Mouse (Mus musculus): ENCODE measurements at regions not wholly inside any gene's neighbourhood (a gene's known extent, or its start where the extent isn't known, plus 50 kb on each side); places are given as distances from the start of the nearest gene placed in this dataset.

- WGBS, result 82% methylated on average over 13 of the region's 13 CpGs
- Histone ChIP-seq H3K27me3 (replicated peaks; ENCODE audit: low read depth, poor library complexity, severe bottlenecking) (peaks cover 9% of the 10 kb centered on the region), H3K27ac (replicated peaks) (no peak overlapping the region), H3K9me3 (no peaks in the 10 kb centered on the region), H3K36me3 (replicated peaks) (no peaks in the 10 kb centered on the region), H3K4me3 (no peak overlapping the region), H3K4me1 (peaks cover 19% of the 10 kb centered on the region)
- DNase-seq (ENCODE audit: low spot score), result no peak
Measured at GRCm38 (mm10) chr7:136434510-136434909, 459.9 kb upstream of the Mgmt start.

- no peaks in the 10 kb centered on the region for H3K27me3 ChIP-seq (replicated peaks; ENCODE audit: low read depth, poor library complexity, severe bottlenecking)
- WGBS, result 79% methylated on average over 2 of the region's 2 CpGs
- H3K4me1 ChIP-seq, result no peaks in the 10 kb centered on the region
- no peak overlapping the region for H3K4me3 ChIP-seq
- H3K9me3 ChIP-seq, result no peaks in the 10 kb centered on the region
- no peaks in the 10 kb centered on the region for H3K36me3 ChIP-seq (replicated peaks)
- DNase-seq (ENCODE audit: low spot score), result no peak
- H3K27ac ChIP-seq (replicated peaks), result no peak overlapping the region
Measured at GRCm38 (mm10) chr7:136443436-136443835, 451.0 kb upstream of the Mgmt start.

- no peaks in the 10 kb centered on the region for H3K36me3 ChIP-seq (replicated peaks)
- no peak overlapping the region for H3K27ac ChIP-seq (replicated peaks)
- no peaks in the 10 kb centered on the region for H3K4me1 ChIP-seq
- no peak overlapping the region for H3K4me3 ChIP-seq
- no peaks in the 10 kb centered on the region for H3K9me3 ChIP-seq
- WGBS, result 83% methylated on average over 6 of the region's 6 CpGs
- no peak for DNase-seq (ENCODE audit: low spot score)
- no peaks in the 10 kb centered on the region for H3K27me3 ChIP-seq (replicated peaks; ENCODE audit: low read depth, poor library complexity, severe bottlenecking)
Measured at GRCm38 (mm10) chr7:136445091-136445490, 449.3 kb upstream of the Mgmt start.

- H3K27ac ChIP-seq (replicated peaks), result no peak overlapping the region
- DNase-seq (ENCODE audit: low spot score), result no peak
- 97% methylated on average over 1 of the region's 1 CpGs for WGBS
- H3K36me3 ChIP-seq (replicated peaks), result no peaks in the 10 kb centered on the region
- no peak overlapping the region for H3K4me3 ChIP-seq
- H3K27me3 ChIP-seq (replicated peaks; ENCODE audit: low read depth, poor library complexity, severe bottlenecking), result peaks cover 13% of the 10 kb centered on the region
- H3K9me3 ChIP-seq, result no peaks in the 10 kb centered on the region
- peaks cover 7% of the 10 kb centered on the region; the same call in 1 of the 2 replicates for H3K4me1 ChIP-seq
Measured at GRCm38 (mm10) chr7:136449286-136449685, 445.1 kb upstream of the Mgmt start.

- no peak overlapping the region for H3K4me3 ChIP-seq
- 70% methylated on average over 8 of the region's 8 CpGs for WGBS
Measured at GRCm38 (mm10) chr7:136451672-136452361, 442.6 kb upstream of the Mgmt start.

GRCm38 (mm10) chr7:136452561-136452960, 441.9 kb upstream of the Mgmt start:
- Histone ChIP-seq H3K27ac (replicated peaks) (no peak overlapping the region), H3K27me3 (replicated peaks; ENCODE audit: low read depth, poor library complexity, severe bottlenecking) (peaks cover 30% of the 10 kb centered on the region), H3K4me3 (no peak overlapping the region), H3K9me3 (no peaks in the 10 kb centered on the region), H3K4me1 (peaks cover 33% of the 10 kb centered on the region), H3K36me3 (replicated peaks) (no peaks in the 10 kb centered on the region)
- DNase-seq (ENCODE audit: low spot score), result no peak
- WGBS, result 72% methylated on average over 5 of the region's 5 CpGs

More at GRCm38 (mm10) chr7:136451672-136452361, 442.6 kb upstream of the Mgmt start:
- Histone ChIP-seq H3K27ac (replicated peaks) (no peak overlapping the region), H3K27me3 (replicated peaks; ENCODE audit: low read depth, poor library complexity, severe bottlenecking) (peaks cover 29% of the 10 kb centered on the region), H3K36me3 (replicated peaks) (no peaks in the 10 kb centered on the region), H3K4me1 (peaks cover 25% of the 10 kb centered on the region), H3K9me3 (no peaks in the 10 kb centered on the region)
- no peak for DNase-seq (ENCODE audit: low spot score)

GRCm38 (mm10) chr7:136457171-136457570, 437.2 kb upstream of the Mgmt start:
- DNase-seq (ENCODE audit: low spot score), result no peak
- WGBS, result 40% methylated on average over 7 of the region's 7 CpGs
- Histone ChIP-seq H3K9me3 (no peaks in the 10 kb centered on the region), H3K4me3 (no peak overlapping the region), H3K4me1 (peaks cover 34% of the 10 kb centered on the region), H3K27ac (replicated peaks) (no peak overlapping the region), H3K27me3 (replicated peaks; ENCODE audit: low read depth, poor library complexity, severe bottlenecking) (peaks cover 27% of the 10 kb centered on the region), H3K36me3 (replicated peaks) (no peaks in the 10 kb centered on the region)

GRCm38 (mm10) chr7:136457867-136458448, 436.5 kb upstream of the Mgmt start:
- Histone ChIP-seq H3K27ac (replicated peaks) (no peak overlapping the region), H3K36me3 (replicated peaks) (no peaks in the 10 kb centered on the region), H3K9me3 (no peaks in the 10 kb centered on the region), H3K4me3 (no peak overlapping the region), H3K27me3 (replicated peaks; ENCODE audit: low read depth, poor library complexity, severe bottlenecking) (peaks cover 31% of the 10 kb centered on the region), H3K4me1 (peaks cover 33% of the 10 kb centered on the region)
- 79% methylated on average over 10 of the region's 10 CpGs for WGBS
- no peak for DNase-seq (ENCODE audit: low spot score)

- H3K27me3 ChIP-seq (replicated peaks; ENCODE audit: low read depth, poor library complexity, severe bottlenecking), result 0 out of 2 replicates have a peak, but pooled peaks cover 7% of the 10 kb centered on the region
- 85% methylated on average over 4 of the region's 4 CpGs for WGBS
- no peak overlapping the region for H3K4me3 ChIP-seq
- H3K4me1 ChIP-seq, result peaks cover 30% of the 10 kb centered on the region
- H3K36me3 ChIP-seq (replicated peaks), result no peaks in the 10 kb centered on the region
- H3K9me3 ChIP-seq, result no peaks in the 10 kb centered on the region
- no peak for DNase-seq (ENCODE audit: low spot score)
- no peak overlapping the region for H3K27ac ChIP-seq (replicated peaks)
Measured at GRCm38 (mm10) chr7:136477135-136477534, 417.3 kb upstream of the Mgmt start.

GRCm38 (mm10) chr7:136480641-136481202, 413.7 kb upstream of the Mgmt start:
- Histone ChIP-seq H3K27me3 (replicated peaks; ENCODE audit: low read depth, poor library complexity, severe bottlenecking) (peaks cover 28% of the 10 kb centered on the region; the same call in 1 of the 2 replicates), H3K9me3 (no peaks in the 10 kb centered on the region), H3K4me3 (no peak overlapping the region), H3K4me1 (peaks cover 39% of the 10 kb centered on the region), H3K36me3 (replicated peaks) (no peaks in the 10 kb centered on the region), H3K27ac (replicated peaks) (peak overlapping the region; percentile 31; the same call in 1 of the 2 replicates)
- DNase-seq (ENCODE audit: low spot score), result no peak
- WGBS, result 55% methylated on average over 13 of the region's 13 CpGs

GRCm38 (mm10) chr7:136483237-136483636, 411.2 kb upstream of the Mgmt start:
- H3K27me3 ChIP-seq (replicated peaks; ENCODE audit: low read depth, poor library complexity, severe bottlenecking), result peaks cover 46% of the 10 kb centered on the region
- no peaks in the 10 kb centered on the region for H3K9me3 ChIP-seq
- H3K27ac ChIP-seq (replicated peaks), result no peak overlapping the region
- H3K4me3 ChIP-seq, result no peak overlapping the region
- H3K36me3 ChIP-seq (replicated peaks), result no peaks in the 10 kb centered on the region
- H3K4me1 ChIP-seq, result peaks cover 54% of the 10 kb centered on the region
- DNase-seq (ENCODE audit: low spot score), result no peak

GRCm38 (mm10) chr7:136487556-136487955, 406.9 kb upstream of the Mgmt start:
- no peaks in the 10 kb centered on the region for H3K36me3 ChIP-seq (replicated peaks)
- 51% methylated on average over 5 of the region's 5 CpGs for WGBS
- peaks cover 45% of the 10 kb centered on the region for H3K4me1 ChIP-seq
- H3K27ac ChIP-seq (replicated peaks), result no peak overlapping the region; the same call in 1 of the 2 replicates
- H3K4me3 ChIP-seq, result no peak overlapping the region
- peaks cover 71% of the 10 kb centered on the region for H3K27me3 ChIP-seq (replicated peaks; ENCODE audit: low read depth, poor library complexity, severe bottlenecking)
- no peaks in the 10 kb centered on the region for H3K9me3 ChIP-seq
- no peak for DNase-seq (ENCODE audit: low spot score)

GRCm38 (mm10) chr7:136494862-136495261, 399.6 kb upstream of the Mgmt start:
- WGBS, result 70% methylated on average over 3 of the region's 3 CpGs
- Histone ChIP-seq H3K36me3 (replicated peaks) (no peaks in the 10 kb centered on the region), H3K4me3 (no peak overlapping the region), H3K27me3 (replicated peaks; ENCODE audit: low read depth, poor library complexity, severe bottlenecking) (peaks cover 85% of the 10 kb centered on the region), H3K4me1 (peaks cover 64% of the 10 kb centered on the region), H3K9me3 (no peaks in the 10 kb centered on the region), H3K27ac (replicated peaks) (no peak overlapping the region)
- DNase-seq (ENCODE audit: low spot score), result no peak
